Mouse (Mus musculus) fibroblast of lung, adult 2 months (primary cell): ENCODE results near the gene Vsig10.
"Not testable (repeated sequence)": the region's sequence is repeated elsewhere in the genome, so short reads cannot be mapped to it uniquely, and the experiment has no call there.

Experiments used
- DNase-seq: peaks from one replicate; pipeline ENCODE4 v3.0.0-alpha.2; 2011; ENCODE audit warnings: low read depth

Vsig10 gene

GRCm38 (mm10) chr5:117303691-117304579 is 14.9 kb upstream of the Vsig10 start:
- DNase-seq = no peak

- peak; percentile 87 for DNase-seq
Measured at GRCm38 (mm10) chr5:117304947-117305346, 13.9 kb upstream of the Vsig10 start.

DNA sequence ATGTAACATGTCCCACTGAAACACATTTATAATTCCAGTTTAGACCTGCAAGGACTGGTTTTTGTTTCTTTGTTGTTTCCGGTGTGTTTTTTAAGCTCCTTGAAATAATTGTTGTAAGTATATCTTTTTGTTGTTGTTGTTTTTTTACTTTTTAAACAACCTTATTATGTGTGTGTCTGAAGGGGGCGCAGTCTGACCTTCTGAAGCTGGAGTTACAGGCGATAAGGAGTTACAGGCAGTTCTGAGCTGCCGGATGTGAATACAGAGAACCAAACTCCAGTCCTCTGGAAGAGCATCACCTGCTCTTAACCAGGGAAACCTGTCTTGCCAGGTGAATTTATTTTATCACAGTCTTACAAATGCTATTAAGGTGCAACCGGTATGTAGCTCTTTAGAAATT is 13.1 kb upstream of the Vsig10 start:
- no peak for DNase-seq

DNA sequence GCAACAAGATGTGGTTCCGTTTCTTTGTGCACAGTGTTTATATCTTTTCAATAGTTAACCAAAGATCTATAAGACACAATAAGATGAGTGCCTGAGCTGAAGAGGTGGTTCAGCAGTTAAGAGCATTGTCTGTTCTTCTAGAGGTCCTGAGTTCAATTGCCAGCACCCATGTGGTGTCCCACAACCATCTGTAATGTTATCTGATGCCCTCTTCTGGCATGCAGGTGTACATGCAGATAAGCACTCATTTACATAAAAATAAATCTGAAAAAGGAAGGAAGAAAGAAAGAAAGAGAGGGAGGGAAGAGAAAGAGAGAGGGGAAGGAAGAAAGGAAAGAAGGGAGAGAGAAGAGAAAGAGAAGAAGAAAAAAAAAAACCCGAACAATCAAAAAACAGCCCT is 12.1 kb upstream of the Vsig10 start:
- no peak for DNase-seq

- no peak for DNase-seq
Measured at GRCm38 (mm10) chr5:117307699-117308098, 11.2 kb upstream of the Vsig10 start.

- no peak for DNase-seq
Measured at GRCm38 (mm10) chr5:117313420-117313819, 5.5 kb upstream of the Vsig10 start.

DNA sequence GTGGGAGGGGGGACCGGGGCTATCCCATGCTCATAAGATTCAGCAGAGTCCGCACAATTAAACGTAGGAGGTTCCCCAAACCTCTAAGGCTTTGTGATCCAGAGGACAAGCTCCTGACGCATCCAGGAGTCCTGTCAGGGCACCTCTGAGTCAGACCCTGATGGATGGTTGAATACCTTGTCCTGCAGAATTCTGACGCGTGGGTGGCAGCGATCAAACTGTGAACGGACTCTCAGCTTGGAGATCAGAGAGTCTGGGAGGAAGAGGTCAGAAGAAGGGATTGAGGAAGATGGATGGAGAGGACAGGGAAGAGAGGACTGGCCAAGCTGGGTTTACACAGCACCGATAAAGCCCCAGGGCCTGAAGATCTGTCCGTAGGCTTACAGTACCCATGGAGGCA is 5.0 kb upstream of the Vsig10 start:
- DNase-seq = no peak

- DNase-seq = no peak
Measured at GRCm38 (mm10) chr5:117314587-117315428, 4.1 kb upstream of the Vsig10 start.

- no peak for DNase-seq
Measured at GRCm38 (mm10) chr5:117323751-117324150, 4.9 kb downstream of the Vsig10 start.

- DNase-seq = no peak
Measured at GRCm38 (mm10) chr5:117326408-117326807, 7.5 kb downstream of the Vsig10 start.

GRCm38 (mm10) chr5:117330457-117330856 is 11.6 kb downstream of the Vsig10 start:
- no peak for DNase-seq

DNA sequence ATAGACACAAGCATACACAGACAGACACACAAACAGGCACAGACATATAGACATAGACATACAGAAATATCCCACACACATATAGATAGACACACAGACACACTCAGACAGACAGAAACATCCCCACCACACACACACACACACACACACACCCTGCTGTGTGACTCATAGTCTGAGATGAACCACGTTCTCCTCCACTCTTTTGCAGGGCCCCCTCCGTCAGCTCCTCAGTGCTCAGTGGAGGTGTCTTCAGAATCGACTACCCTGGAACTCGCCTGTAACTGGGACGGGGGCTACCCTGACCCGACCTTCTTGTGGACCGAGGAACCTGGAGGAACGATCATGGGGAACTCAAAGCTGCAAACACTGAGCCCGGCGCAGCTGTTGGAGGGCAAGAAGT is 19.1 kb downstream of the Vsig10 start:
- no peak for DNase-seq

GRCm38 (mm10) chr5:117338503-117338902 is 19.6 kb downstream of the Vsig10 start:
- no peak for DNase-seq

- no peak for DNase-seq
Measured at GRCm38 (mm10) chr5:117340081-117340480, 21.2 kb downstream of the Vsig10 start.

- no peak for DNase-seq
Measured at GRCm38 (mm10) chr5:117341896-117342295, 23.0 kb downstream of the Vsig10 start.

- not testable (repeated sequence) for DNase-seq
Measured at GRCm38 (mm10) chr5:117344496-117344895, 25.6 kb downstream of the Vsig10 start.

- no peak for DNase-seq
Measured at GRCm38 (mm10) chr5:117345432-117345976, 26.6 kb downstream of the Vsig10 start.

DNA sequence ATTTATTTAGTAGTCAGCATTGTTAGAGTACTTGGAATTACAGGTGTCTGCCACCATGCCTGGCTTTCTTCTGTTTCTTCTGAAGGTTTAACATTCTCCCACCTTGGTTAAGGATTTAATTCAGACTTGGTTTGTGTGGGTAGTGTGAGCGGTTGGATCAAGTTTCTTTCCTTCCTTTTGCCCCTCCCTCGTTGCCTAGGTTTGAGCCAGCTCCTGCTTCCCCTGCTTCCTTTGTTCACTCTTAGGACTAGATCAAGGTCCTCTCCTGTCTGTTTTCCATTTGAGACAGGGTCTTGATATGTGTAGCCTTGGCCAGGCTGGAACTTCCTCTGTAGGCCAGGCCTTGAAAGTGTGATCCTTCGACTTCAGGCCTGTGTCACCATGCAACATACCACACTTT is 27.4 kb downstream of the Vsig10 start:
- DNase-seq = no peak

DNA sequence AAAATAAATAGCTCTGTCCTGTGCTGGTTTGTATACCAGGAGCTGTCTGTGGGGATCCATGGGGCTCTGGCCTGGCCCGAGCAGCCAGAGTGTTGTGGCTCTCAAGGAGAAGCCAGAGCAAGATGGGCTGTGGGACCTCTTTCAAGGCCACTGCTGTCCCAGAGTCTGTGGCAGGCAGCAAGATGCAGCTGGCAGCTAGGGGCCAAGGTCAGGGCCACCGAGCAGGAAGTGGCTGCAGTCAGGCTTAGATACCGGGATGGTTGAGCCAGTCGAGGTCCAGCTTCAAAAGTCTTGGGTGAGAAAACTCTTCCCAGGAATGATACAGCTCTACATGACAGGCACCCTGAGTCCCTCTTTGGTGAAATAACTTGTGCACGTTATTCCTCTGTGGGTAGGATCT is 28.1 kb downstream of the Vsig10 start:
- no peak for DNase-seq

DNA sequence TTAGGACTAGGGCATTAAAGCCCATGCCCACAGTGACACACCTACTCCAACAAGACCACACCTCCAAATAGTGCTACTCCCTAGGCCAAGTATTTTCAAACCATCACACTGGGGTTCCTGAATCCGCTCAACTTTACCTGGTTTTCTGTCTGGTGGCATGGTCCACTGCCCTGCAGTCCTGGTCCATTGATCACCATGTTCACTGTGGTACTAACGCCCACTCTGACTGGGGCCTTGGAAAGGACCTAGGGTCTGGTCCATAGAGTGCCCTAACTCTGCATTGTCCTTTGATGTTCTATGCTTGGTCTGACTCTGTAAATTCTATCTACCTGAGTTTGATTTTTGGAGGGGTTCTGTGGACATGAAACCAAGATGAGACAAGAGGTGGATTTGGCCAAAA is 29.0 kb downstream of the Vsig10 start:
- DNase-seq = no peak

GRCm38 (mm10) chr5:117348279-117348678 is 29.4 kb downstream of the Vsig10 start:
- no peak for DNase-seq

DNA sequence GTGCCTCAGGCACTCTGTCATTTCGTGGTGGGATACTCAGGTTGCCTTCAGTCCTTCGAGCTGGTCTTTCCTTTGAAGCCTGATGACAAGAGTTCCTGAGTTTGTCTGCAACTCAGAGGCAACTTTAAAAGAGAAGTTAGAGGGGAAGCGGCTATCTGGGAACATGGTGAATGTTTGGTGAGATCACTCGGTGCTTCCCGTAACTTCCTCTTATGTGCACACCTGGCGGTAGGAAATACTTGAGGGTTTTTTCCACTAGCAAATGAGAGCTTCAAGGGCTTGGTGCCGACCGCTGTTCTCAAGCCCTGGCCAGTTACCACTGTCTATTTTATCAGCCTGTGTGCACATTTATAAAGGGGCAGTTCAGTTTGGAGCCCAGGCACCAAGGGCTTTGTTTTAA is 35.2 kb downstream of the Vsig10 start:
- no peak for DNase-seq
